9 mouse cellular contexts compared by ENCODE assay signal in genomic region chr4:149888736-149889470, GRCm38 (mm10).
DNase-seq lines count a peak whose midpoint lies in the region; ATAC-seq and TF ChIP-seq lines count a peak whose summit lies in the region.
"Had no signal": no experiment of that assay in that cellular context is flagged by ENCODE, and none has a peak within 500 bp of the region (broad histone marks: within the 10 kb centered on the region; RNA-seq: fewer than 3 reads in every experiment).

No protein-coding gene starts in this region.

- WGBS in heart, embryonic 10.5 days: 82% methylated on average over 20 of the region's 20 CpGs
- 82% methylated on average over 20 of the region's 20 CpGs for WGBS in embryonic facial prominence, embryonic 12.5 days
- 70% methylated on average over 20 of the region's 20 CpGs for WGBS in small intestine, adult 2 months
- WGBS in hindbrain, embryonic 11.5 days: 87% methylated on average over 20 of the region's 20 CpGs

- no peak for DNase-seq in heart, embryonic 10.5 days (ENCODE audit: low spot score)
- DNase-seq in heart, postnatal 10 days: no peak
- DNase-seq in kidney, postnatal 25 days: peak; percentile 58 to 81
- no peak for DNase-seq in hindbrain, embryonic 11.5 days (ENCODE audit: low spot score)
- no peak for DNase-seq in cerebellum, adult 11-12 months
- no peak for DNase-seq in layer of hippocampus, postnatal 25 days (ENCODE audit: extremely low spot score in 1 of 2, low spot score in 1 of 2)

- no peaks in the 10 kb centered on the region for H3K9me3 ChIP-seq in heart, embryonic 10.5 days
- no peaks in the 10 kb centered on the region for H3K9me3 ChIP-seq in embryonic facial prominence, embryonic 12.5 days
- H3K9me3 ChIP-seq in hindbrain, embryonic 11.5 days (ENCODE audit: control insufficient read depth, low read length): no peaks in the 10 kb centered on the region
- H3K9me3 ChIP-seq: embryonic facial prominence, embryonic 15.5 days had no signal

- peak overlapping the region; percentile 83 for H3K27ac ChIP-seq in heart, embryonic 10.5 days
- H3K27ac ChIP-seq in embryonic facial prominence, embryonic 12.5 days: peak overlapping the region; percentile 91; the same call in 1 of the 2 replicates
- peak overlapping the region; percentile 63 for H3K27ac ChIP-seq in small intestine, adult 2 months (ENCODE audit: insufficient read depth, low read depth, low read length)
- no peak overlapping the region for H3K27ac ChIP-seq in hindbrain, embryonic 11.5 days (ENCODE audit: low read depth, low read length)

- no peak for ATAC-seq in embryonic facial prominence, embryonic 12.5 days (ENCODE audit: insufficient number of reproducible peaks, insufficient read depth, low FRiP score, low TSS enrichment)
- ATAC-seq in hindbrain, embryonic 11.5 days (ENCODE audit: low FRiP score): no peak

- peaks cover 6% of the 10 kb centered on the region for H3K27me3 ChIP-seq in heart, embryonic 10.5 days (ENCODE audit: insufficient read depth, poor library complexity, severe bottlenecking)
- H3K27me3 ChIP-seq in embryonic facial prominence, embryonic 12.5 days: no peaks in the 10 kb centered on the region
- H3K27me3 ChIP-seq in small intestine, adult 2 months (ENCODE audit: control insufficient read depth, insufficient read depth, low read length): no peaks in the 10 kb centered on the region
- no peaks in the 10 kb centered on the region for H3K27me3 ChIP-seq in hindbrain, embryonic 11.5 days (ENCODE audit: control insufficient read depth, insufficient read depth, low read length)
- H3K27me3 ChIP-seq: embryonic facial prominence, embryonic 15.5 days had no signal

- H3K4me2 ChIP-seq in embryonic facial prominence, embryonic 12.5 days (replicated peaks): no peak overlapping the region
- H3K4me2 ChIP-seq in hindbrain, embryonic 11.5 days (replicated peaks; ENCODE audit: low read depth, low read length): no peak overlapping the region
- H3K4me2 ChIP-seq: embryonic facial prominence, embryonic 15.5 days had no signal

- intact Hi-C loops in heart, postnatal 10 days (cut with DNase I): no loop called here

- peaks cover 51% of the 10 kb centered on the region for H3K4me1 ChIP-seq in heart, embryonic 10.5 days
- peaks cover 64% of the 10 kb centered on the region for H3K4me1 ChIP-seq in embryonic facial prominence, embryonic 12.5 days
- H3K4me1 ChIP-seq in small intestine, adult 2 months (ENCODE audit: control insufficient read depth, insufficient read depth, insufficient read length, low read length): peaks cover 27% of the 10 kb centered on the region
- H3K4me1 ChIP-seq in hindbrain, embryonic 11.5 days (replicated peaks; ENCODE audit: control insufficient read depth, insufficient read depth, low read length): no peaks in the 10 kb centered on the region; the same call in none of the 2 replicates

- H3K4me3 ChIP-seq in heart, embryonic 10.5 days: no peak overlapping the region
- H3K4me3 ChIP-seq in embryonic facial prominence, embryonic 12.5 days: no peak overlapping the region
- no peak overlapping the region for H3K4me3 ChIP-seq in small intestine, adult 2 months (ENCODE audit: low read depth, low read length)
- H3K4me3 ChIP-seq in hindbrain, embryonic 11.5 days (ENCODE audit: low read depth, low read length): no peak overlapping the region
- H3K4me3 ChIP-seq: embryonic facial prominence, embryonic 15.5 days had no signal

- H3K36me3 ChIP-seq in heart, embryonic 10.5 days: no peaks in the 10 kb centered on the region
- no peaks in the 10 kb centered on the region for H3K36me3 ChIP-seq in embryonic facial prominence, embryonic 12.5 days
- H3K36me3 ChIP-seq in small intestine, adult 2 months (ENCODE audit: control insufficient read depth, insufficient read depth, low read length): no peaks in the 10 kb centered on the region
- H3K36me3 ChIP-seq in hindbrain, embryonic 11.5 days (ENCODE audit: control insufficient read depth, insufficient read depth, low read length): no peaks in the 10 kb centered on the region
- H3K36me3 ChIP-seq: embryonic facial prominence, embryonic 15.5 days had no signal

- no peak overlapping the region for H3K9ac ChIP-seq in embryonic facial prominence, embryonic 12.5 days
- H3K9ac ChIP-seq in hindbrain, embryonic 11.5 days (ENCODE audit: low read depth, low read length): no peak overlapping the region
- H3K9ac ChIP-seq: embryonic facial prominence, embryonic 15.5 days had no signal

- TF ChIP-seq POLR2A in small intestine, adult 2 months (IDR thresholded peaks at IDR 0.05; ENCODE audit: low read depth, low read length): no peak

- no peak for TF ChIP-seq CTCF in small intestine, adult 2 months (IDR thresholded peaks at IDR 0.05; ENCODE audit: extremely low read depth, insufficient read length, insufficient replicate concordance, low read depth, low read length)

Comparison
In these comparisons a context has a peak if more than half of its experiments do, and no peak if none do; other contexts are left out.
1. DNase-seq: peak in kidney, postnatal 25 days (2 of 2); none in heart, embryonic 10.5 days (single experiment), heart, postnatal 10 days (0 of 2), hindbrain, embryonic 11.5 days (single experiment), cerebellum, adult 11-12 months (single experiment) and layer of hippocampus, postnatal 25 days (0 of 2).